Mouse (Mus musculus) fibroblast of lung, adult 2 months (primary cell): ENCODE measurements at regions not wholly inside any gene's neighbourhood (a gene's known extent, or its start where the extent isn't known, plus 50 kb on each side); places are given as distances from the start of the nearest gene placed in this dataset.

ENCODE experiments used
- DNase-seq: peaks from one replicate; pipeline ENCODE4 v3.0.0-alpha.2; 2011; ENCODE audit warnings: low read depth

DNA sequence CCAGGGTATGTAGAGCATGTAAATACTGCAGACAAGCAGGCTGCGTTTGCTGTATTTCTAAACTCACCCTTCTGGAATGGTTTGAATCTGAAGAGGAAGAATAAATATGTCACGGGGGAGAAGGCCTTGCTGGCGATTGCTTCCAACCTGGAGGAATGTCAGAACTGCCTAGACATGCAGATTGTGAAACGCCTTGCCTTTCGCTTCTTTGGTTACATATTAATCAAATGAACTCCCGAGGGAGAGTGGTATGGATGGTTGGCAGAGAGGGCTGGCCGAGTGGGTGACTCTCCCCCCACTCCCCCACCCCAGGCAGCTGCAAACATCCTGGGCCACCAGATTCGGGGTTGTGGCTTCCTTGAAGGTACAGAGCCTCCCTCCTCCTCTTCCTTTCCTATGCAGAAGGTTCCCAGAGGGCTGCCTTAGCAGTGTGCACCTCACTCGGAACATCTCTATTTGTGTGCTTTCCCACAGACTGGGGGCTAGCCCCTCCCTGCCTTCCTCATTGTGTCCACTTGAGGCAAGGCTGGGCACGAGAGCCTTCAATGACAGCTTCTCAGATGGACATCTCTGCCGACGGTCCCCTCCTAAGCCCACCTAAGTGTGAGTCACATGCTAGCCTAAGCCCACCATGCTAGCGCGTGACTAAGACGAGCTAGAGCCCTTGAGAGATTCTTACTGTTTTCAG lies 93.3 kb downstream of the Zfp281 start:
- peak; percentile 57 for DNase-seq

DNA sequence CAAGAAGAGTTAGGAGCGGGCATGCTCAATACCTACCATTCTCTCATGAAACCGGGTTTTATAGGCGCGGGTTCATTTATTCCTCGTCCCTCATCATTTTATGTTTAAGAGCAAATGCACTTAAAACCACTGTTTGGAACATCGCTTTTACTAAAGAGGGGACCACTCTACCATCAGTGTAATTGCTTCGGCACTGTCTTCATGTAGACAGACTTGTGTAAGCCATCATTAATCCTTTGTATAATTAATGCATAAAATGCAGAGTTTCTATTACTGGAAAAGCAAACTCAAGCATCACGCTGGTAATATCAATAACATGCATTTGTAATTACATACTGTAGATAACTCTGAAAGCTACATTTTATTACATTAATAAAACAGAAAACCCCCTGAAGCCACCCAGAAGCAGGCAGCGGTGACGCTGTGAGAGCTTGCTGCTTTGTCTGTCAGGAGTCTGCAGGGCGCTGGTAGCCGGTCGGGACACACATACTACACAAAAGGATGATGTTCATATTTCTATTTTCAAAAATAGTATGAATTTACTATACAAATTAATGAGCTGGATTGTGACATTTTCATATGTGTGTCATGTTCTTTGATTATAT lies 99.2 kb downstream of the Zfp281 start:
- no peak for DNase-seq

- no peak for DNase-seq
These were observed 100.5 kb downstream of the Zfp281 start for GRCm38 (mm10) chr1:136725242-136725641.

- no peak for DNase-seq
These were observed 101.6 kb downstream of the Zfp281 start for GRCm38 (mm10) chr1:136726145-136726935.

DNA sequence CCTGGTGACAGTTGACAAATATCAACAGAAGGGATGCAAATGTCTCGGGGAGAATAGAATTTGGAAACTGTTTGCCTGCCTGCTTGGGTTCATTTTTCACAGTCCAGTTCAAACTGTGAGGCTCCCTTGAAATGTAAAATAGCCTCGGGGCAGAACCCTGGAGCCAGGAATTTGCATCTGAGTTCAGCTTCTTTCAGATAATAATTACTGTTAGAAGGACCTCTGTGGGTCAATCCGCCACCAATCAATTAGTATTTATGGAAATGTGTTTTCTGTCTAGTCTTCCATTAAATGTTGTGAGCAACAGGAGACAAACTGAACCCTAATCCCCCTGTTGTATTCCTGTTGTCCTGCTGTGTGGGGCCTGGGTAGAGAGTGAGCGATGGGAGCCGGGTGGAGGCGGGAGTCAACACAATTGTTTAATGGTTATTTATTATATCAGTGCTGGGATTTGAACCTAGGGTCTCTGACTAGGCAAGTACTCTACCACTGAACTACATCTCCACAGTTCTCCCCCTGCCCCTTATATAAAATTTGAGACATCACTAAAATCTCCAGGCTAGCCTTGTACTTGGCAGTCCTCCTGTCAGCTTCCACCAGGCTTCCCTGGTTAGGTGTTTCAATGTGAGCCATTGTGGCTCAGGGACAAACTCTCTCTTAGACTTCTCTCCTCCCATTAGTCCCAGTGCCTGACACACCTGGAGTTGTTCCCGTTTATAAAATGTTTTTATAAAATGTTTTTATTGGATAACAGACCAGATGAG lies 103.3 kb downstream of the Zfp281 start:
- DNase-seq: no peak

GRCm38 (mm10) chr1:136728632-136728944 lies 103.9 kb downstream of the Zfp281 start:
- no peak for DNase-seq

- DNase-seq: no peak
These were observed 105.9 kb downstream of the Zfp281 start for GRCm38 (mm10) chr1:136730638-136731037.

DNA sequence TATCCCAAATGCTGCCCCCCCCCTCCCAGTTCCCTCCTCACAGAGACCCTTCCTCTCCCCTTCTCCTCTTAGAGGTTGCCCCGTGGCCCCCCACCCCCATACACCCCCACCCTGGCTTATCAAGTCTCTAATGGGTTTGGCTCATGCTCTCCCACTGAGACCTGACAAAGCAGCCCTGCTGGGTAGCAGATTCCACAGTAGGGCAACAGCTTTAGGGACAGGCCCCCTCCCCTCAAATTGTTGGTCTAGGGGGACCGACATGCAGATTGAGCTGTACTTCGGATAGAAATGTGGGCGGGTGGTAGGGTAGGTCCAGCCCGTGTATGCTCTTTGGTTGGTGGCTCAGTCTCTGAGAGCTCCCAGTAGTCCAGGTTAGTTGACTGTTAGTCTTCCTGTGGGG lies 113.3 kb downstream of the Zfp281 start:
- DNase-seq: no peak

GRCm38 (mm10) chr1:136739486-136739885 lies 114.8 kb downstream of the Zfp281 start:
- DNase-seq: peak; percentile 34

DNA sequence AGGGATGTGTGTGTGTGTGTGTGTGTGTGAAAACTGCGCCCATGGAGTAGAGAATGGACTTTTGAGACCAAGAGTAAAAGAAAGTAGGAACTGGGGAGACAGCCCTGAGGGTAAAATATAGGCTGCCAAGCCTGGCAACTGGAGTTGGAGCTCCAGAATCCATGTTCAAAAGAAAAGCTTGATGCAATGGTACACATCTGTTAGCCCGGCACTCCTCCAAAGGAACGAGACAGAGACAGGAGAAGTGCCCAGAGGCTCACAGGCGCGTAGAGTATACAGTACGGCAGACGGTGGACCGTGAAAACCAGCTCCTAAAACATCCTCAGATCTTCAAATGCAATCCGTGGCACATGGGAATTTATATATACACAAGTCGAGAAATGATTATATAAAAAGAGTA lies 116.4 kb downstream of the Zfp281 start:
- no peak for DNase-seq

GRCm38 (mm10) chr1:136749188-136749587 lies 124.5 kb downstream of the Zfp281 start:
- DNase-seq: peak; percentile 5

- DNase-seq: no peak
These were observed 126.9 kb downstream of the Zfp281 start for GRCm38 (mm10) chr1:136751464-136752191.

GRCm38 (mm10) chr1:136754286-136754685 lies 129.6 kb downstream of the Zfp281 start:
- no peak for DNase-seq

DNA sequence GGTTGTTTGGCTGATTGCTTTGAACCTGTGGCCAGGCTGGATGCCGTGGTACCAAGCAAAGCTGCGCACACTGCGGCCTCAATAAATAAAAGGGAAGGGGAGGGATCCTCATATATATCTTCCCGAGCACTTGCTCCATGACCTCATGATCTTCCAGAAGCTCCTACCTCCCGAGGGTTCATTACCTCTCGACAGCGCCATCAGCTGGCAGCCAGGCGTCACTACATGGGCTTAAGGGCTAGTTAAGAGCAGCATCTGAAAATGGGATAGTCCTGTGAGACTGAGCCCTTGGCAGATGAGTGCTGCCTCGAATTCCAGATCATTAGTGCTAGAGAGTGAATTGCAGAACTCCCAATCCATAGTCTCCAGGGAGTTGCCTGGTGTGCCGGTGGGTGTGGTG lies 134.0 kb downstream of the Zfp281 start:
- no peak for DNase-seq

DNA sequence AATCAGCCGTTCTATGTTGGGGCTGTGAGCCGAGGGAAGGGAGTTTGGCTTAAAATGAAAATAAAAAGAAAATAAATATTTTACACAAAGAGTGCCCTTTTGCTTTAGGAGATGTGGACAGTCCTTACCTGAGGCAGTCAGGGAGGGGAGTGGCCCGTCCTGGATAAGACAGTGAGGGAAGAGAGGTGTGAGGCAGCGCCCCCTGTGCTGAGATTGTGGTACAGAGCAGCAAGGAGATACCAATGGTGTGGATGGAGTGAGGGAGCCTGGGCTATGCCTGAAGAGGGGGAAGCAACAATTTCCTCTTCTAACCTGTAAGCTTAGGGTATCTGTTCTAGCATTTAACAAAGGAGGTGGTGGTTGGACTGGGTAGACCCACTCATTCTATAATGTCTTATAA lies 134.5 kb downstream of the Zfp281 start:
- no peak for DNase-seq

DNA sequence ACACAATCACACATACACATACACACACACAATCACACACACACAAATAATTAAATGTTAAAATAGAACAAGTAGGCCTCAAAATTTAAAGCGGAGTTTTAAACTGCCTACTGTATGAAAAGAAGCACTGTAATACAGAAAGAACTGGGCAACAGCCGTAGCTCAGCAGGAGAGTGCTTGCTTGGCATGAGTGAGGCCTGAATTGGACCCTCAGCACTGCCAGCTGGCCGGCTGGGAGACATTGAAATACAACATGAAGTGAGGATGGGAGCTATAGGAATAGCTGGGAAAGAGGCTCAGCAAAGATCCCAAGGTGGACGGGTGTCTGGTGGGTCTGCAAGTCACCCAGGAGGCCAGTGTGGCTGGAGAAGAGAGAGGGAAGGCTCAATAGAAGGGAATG lies 136.8 kb downstream of the Zfp281 start:
- DNase-seq: no peak

GRCm38 (mm10) chr1:136768969-136769401 lies 144.3 kb downstream of the Zfp281 start:
- DNase-seq: peak; percentile 7

GRCm38 (mm10) chr1:136773743-136774142 lies 149.0 kb downstream of the Zfp281 start:
- DNase-seq: no peak

DNA sequence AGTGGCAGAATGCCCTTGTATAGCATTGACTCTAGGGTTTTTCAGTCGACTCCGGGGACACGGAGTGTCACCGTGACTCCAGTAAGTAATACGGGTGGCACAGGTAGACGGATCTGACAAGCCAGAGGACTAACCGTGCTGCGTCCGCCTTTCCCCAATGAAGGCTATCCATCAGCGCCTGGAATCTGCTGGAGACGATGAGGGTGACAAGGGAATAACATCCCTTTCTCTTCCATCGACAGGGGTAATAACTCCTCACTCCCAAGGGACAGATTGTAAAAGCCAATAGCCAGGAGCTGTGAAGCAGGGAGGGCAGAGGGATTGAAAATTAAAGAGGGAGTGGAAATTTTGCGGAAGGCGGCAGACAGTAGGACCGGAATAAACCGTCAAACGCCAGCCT lies 151.5 kb downstream of the Zfp281 start:
- no peak for DNase-seq

DNA sequence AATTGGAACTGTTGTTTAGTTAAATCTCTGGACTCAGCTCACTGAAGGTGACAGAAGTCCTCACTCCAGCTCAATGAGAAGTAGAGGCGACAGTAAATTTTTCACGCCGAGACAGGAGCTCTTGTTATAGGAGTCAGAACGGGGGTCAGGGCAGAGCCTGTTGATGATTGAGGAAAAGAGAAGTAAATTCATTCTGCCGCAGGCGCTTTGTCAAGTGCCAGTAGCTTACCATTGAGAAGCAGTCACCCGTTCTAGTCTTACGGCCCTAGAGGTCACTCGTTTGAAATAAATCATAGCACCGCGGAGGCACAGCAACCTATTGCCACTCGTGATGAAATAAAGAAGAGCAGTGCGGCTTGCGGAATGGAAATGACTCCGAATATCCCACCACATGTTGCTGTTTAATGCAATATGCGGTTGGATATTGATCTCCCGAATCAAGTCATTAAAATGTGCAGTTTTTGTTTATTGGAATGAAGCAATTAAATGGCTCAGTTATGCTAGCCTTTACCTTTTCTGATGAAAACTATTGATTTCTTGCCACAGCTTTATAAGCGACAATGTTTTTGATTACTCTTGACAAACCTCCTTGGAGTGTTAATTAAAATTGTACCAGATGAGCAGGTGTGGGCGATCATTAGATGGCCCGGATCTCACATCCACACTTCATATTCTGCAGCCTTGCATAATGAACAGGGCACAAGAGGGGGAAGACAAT lies 152.7 kb downstream of the Zfp281 start:
- DNase-seq: no peak

DNA sequence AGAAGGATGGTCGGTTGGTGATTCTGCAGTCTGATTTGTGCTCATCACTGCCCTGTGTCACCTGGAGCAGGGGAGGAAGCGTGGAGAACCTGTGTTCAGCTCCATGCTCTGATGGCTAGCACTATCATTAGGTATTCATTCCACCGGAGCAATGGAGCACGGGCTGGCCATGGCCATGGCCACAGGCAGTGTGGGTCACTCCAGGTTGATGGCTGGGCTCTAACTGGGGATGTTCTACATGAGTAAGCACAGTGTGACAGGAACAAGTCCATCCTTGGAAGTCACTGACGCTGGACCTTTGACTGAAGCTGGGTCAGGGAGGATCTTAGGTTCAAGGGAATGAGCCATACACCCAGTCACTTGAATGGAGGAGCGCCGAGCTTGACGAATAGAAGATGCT lies 154.7 kb downstream of the Zfp281 start:
- DNase-seq: no peak
